Mouse (Mus musculus): Measurements from ENCODE around the gene Dcaf4.

- TF ChIP-seq EP300 (optimal IDR thresholded peaks at IDR 0.05) (no peak), CTCF (IDR thresholded peaks at IDR 0.05; ENCODE audit: low read depth) (no peak)
Measured at GRCm38 (mm10) chr12:83523892-83524291, 3.6 kb downstream of the Dcaf4 start.
